Mouse (Mus musculus) myocyte (in vitro differentiated cells): ENCODE measurements around the gene Ppt1. TPM values are rescaled to one million over a fixed set of nuclear protein-coding genes. Genes with fewer than 3 reads are reported as not detected.

ENCODE experiments used
- H3K27me3 ChIP-seq: one replicate; pipeline ENCODE4 v1.6.1; 2011; ENCODE audit not compliant: control insufficient read depth, insufficient read depth, insufficient read length
- H3K36me3 ChIP-seq: one replicate; pipeline ENCODE4 v1.6.1; 2011; ENCODE audit not compliant: control insufficient read depth, insufficient read depth
- H3K4me2 ChIP-seq: one replicate; pipeline ENCODE4 v1.6.1; 2011; ENCODE audit warnings: low read depth, control low read depth
- H3K4me3 ChIP-seq: one replicate; pipeline ENCODE4 v1.5.1; 2011; ENCODE audit warnings: mild to moderate bottlenecking, control low read depth, moderate library complexity
- H3K79me2 ChIP-seq: one replicate; pipeline ENCODE4 v1.6.1; 2011; ENCODE audit not compliant: control insufficient read depth, insufficient read depth
- H3ac ChIP-seq: one replicate; pipeline ENCODE4 v1.6.1; 2011; ENCODE audit not compliant: control insufficient read depth, insufficient read length
- CEBPB ChIP-seq: IDR thresholded peaks from 2 replicates; pipeline ENCODE4 v1.6.1; 2011; ENCODE audit warnings: mild to moderate bottlenecking, moderate library complexity; ENCODE audit not compliant: poor library complexity, insufficient read depth, severe bottlenecking
- E2F4 ChIP-seq: IDR thresholded peaks from one replicate; pipeline ENCODE4 v1.6.1; 2011; ENCODE audit warnings: mild to moderate bottlenecking, control low read depth, moderate library complexity; ENCODE audit not compliant: insufficient read depth
- MAX ChIP-seq: IDR thresholded peaks from one replicate; pipeline ENCODE4 v1.6.1; 2011; ENCODE audit warnings: low read depth, mild to moderate bottlenecking, control low read depth
- MYOD1 ChIP-seq, 3 experiments: IDR thresholded peaks; one replicate each; pipeline ENCODE4 v1.6.1; 2011; ENCODE audit warnings: control low read depth in 2 of 3, low read depth in 2 of 3, mild to moderate bottlenecking in 2 of 3, moderate library complexity in 1 of 3; ENCODE audit not compliant: insufficient read length in 2 of 3, control insufficient read depth in 1 of 3
- MYOG ChIP-seq, 3 experiments: IDR thresholded peaks; one replicate each; pipeline ENCODE4 v1.6.1; 2011; ENCODE audit warnings: control low read depth in 2 of 3, low read depth in 2 of 3, mild to moderate bottlenecking in 2 of 3; ENCODE audit not compliant: insufficient read length in 2 of 3, control insufficient read depth in 1 of 3, insufficient read depth in 1 of 3
- POLR2A ChIP-seq: IDR thresholded peaks from one replicate; pipeline ENCODE4 v1.6.1; 2011; ENCODE audit warnings: low read depth, mild to moderate bottlenecking, control low read depth, moderate library complexity; ENCODE audit not compliant: insufficient read length
- POLR2AphosphoS2 ChIP-seq: IDR thresholded peaks from one replicate; pipeline ENCODE4 v1.6.1; 2011; ENCODE audit warnings: low read depth, control low read depth; ENCODE audit not compliant: insufficient read length
- REST ChIP-seq: IDR thresholded peaks from one replicate; pipeline ENCODE4 v1.6.1; 2011; ENCODE audit warnings: mild to moderate bottlenecking, control low read depth, moderate library complexity; ENCODE audit not compliant: insufficient read depth, insufficient read length
- SRF ChIP-seq: IDR thresholded peaks from one replicate; pipeline ENCODE4 v1.6.1; 2011; ENCODE audit warnings: low read depth; ENCODE audit not compliant: control insufficient read depth, insufficient read length
- TCF12 ChIP-seq: IDR thresholded peaks from one replicate; pipeline ENCODE4 v1.6.1; 2011; ENCODE audit warnings: mild to moderate bottlenecking, control low read depth; ENCODE audit not compliant: poor library complexity, insufficient read depth, severe bottlenecking
- TCF3 ChIP-seq: IDR thresholded peaks from one replicate; pipeline ENCODE4 v1.6.1; 2011; ENCODE audit warnings: low read depth, control low read depth; ENCODE audit not compliant: insufficient read length
- USF1 ChIP-seq: IDR thresholded peaks from one replicate; pipeline ENCODE4 v1.6.1; 2011; ENCODE audit warnings: low read depth, mild to moderate bottlenecking, control low read depth, moderate library complexity
- polyA plus RNA-seq: library from polyadenylated mRNA; unstranded; fragments of >200 nt; fragmentation: generic; extraction: Trizol; gene quantifications from one replicate; pipeline ENCODE4 v1.2.1, GENCODE M21; 2012; ENCODE audit warnings: missing spikeins

Ppt1 gene
- polyA plus RNA-seq, 1 experiment = 49.9 TPM

DNA sequence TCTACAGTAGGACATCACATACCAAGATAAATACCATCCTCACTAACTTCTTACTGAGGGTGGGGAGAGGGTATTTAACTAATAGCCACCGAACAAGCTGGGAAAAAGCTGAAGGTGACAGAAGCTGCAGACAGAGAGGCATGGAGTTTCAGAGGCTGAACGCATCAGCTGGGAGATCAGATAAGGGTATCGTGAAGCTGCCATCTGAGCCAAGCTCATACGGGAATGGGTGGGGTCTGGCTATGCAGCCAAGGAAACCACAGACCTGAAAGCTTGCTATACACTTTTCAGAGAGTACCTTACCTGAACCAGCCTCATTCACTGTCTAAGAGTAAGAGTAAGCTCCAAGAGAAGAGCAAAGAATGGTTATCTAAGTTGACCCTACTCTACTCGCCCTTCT lies 37.0 kb downstream of the Ppt1 start:
- TF ChIP-seq TCF3 (no peak), MYOG (IDR thresholded peaks at IDR 0.05; ENCODE audit: control insufficient read depth in 1 of 3, insufficient read depth in 1 of 3, insufficient read length in 2 of 3, low read depth in 2 of 3) (no peak), SRF (no peak), POLR2AphosphoS2 (no peak), REST (no peak), POLR2A (no peak), E2F4 (no peak)
- Histone ChIP-seq H3K4me2 (no peak overlapping the region), H3K79me2 (peaks cover 58% of the 10 kb centered on the region), H3ac (no peak overlapping the region), H3K27me3 (no peaks in the 10 kb centered on the region), H3K36me3 (peaks cover 29% of the 10 kb centered on the region), H3K4me3 (no peak overlapping the region)

DNA sequence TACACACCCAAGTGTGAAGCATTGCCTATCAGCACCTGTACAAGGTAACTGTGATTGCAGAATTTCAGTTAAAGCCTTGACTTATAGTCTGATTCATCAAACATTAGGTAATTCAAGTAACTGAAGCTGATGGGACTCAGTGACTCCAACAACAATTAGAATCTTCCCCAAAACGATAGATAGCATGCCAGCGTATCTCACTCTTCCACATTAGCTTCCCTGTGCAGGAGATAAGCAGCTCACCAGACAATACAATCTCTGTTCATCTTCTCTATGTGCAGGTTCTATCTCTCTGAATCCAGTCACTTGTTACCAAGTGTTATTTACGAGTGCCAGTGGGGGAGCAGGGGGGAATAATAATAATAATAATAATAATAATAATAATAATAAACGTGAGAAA lies 37.5 kb downstream of the Ppt1 start:
- Histone ChIP-seq H3ac (no peak overlapping the region), H3K27me3 (no peaks in the 10 kb centered on the region), H3K4me3 (no peak overlapping the region), H3K4me2 (no peak overlapping the region), H3K36me3 (peaks cover 29% of the 10 kb centered on the region), H3K79me2 (peaks cover 63% of the 10 kb centered on the region)
- TF ChIP-seq MAX (no peak), E2F4 (no peak), TCF3 (no peak), MYOD1 (IDR thresholded peaks at IDR 0.05; ENCODE audit: control insufficient read depth in 1 of 3, insufficient read length in 2 of 3, low read depth in 2 of 3) (no peak), POLR2AphosphoS2 (no peak), POLR2A (no peak), SRF (no peak), MYOG (IDR thresholded peaks at IDR 0.05; ENCODE audit: control insufficient read depth in 1 of 3, insufficient read depth in 1 of 3, insufficient read length in 2 of 3, low read depth in 2 of 3) (no peak), REST (no peak), USF1 (no peak), TCF12 (no peak), CEBPB (no peak)

DNA sequence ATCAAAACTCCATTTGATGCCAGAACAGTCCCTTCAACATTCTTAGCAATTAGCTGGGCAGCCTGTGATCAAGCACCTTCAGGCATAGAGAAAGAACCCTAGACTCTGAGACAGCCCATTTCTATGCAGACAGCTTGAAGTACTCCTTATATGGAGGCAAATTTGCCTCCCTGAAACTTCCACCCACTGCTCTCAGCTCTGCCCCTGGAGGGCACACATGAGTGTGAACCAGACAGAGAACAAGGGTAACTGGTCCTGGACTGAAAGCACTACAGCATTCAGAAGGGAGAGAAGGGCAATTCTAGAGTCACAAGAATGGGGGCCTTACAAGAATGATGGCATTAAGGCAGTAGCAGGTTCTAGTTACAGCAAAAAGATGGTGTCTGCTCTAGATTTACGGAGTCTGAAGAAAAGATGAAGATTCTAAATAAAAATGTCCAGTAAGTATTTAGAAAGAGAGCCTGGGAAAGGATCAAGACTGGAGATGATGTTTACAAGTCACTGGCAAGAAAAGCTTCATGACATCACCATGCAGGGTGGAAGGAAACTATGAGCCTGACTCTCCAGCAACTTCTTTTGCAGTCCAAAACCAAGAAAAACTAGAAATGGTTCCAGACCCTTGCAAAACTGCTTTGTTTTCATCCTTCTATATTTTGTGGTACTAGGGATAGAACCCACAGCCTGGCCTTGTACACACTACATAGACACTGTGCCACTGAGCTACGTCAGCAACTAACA lies 42.5 kb downstream of the Ppt1 start:
- H3K4me2 ChIP-seq = peak overlapping the region; percentile 5
- H3K27me3 ChIP-seq = no peaks in the 10 kb centered on the region
- no peaks in the 10 kb centered on the region for H3K36me3 ChIP-seq
- no peak overlapping the region for H3K4me3 ChIP-seq
- H3K79me2 ChIP-seq = peaks cover 100% of the 10 kb centered on the region
- no peak overlapping the region for H3ac ChIP-seq
- no peak for TF ChIP-seq MYOD1 (IDR thresholded peaks at IDR 0.05; ENCODE audit: control insufficient read depth in 1 of 3, insufficient read length in 2 of 3, low read depth in 2 of 3)
- TF ChIP-seq CEBPB = no peak

DNA sequence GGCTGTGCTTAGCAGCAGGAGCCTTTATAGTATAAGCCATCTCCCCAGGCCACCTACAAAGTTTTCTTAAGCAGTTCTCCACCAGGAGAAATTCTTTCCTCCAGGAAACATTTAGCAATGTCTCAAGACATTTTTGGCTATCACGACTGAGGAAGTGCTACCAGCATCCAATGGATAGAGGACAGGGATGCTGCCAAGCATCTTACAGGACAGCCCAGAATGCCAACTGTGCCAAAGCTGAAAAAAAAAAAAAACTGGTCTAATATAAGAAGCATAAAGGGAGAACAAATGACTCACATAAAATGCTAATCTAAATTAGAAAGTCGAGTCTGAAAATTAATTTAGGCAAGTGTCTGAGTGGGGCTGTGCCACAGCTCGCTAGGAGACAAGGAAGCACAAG lies 46.5 kb downstream of the Ppt1 start:
- H3K36me3 ChIP-seq = no peaks in the 10 kb centered on the region
- H3K4me2 ChIP-seq = peak overlapping the region; percentile 30
- H3K27me3 ChIP-seq = no peaks in the 10 kb centered on the region
- no peak overlapping the region for H3ac ChIP-seq
- no peak for TF ChIP-seq SRF
- TF ChIP-seq CEBPB = no peak
- TF ChIP-seq MYOD1 (IDR thresholded peaks at IDR 0.05; ENCODE audit: control insufficient read depth in 1 of 3, insufficient read length in 2 of 3, low read depth in 2 of 3) = no peak
- TF ChIP-seq E2F4 = no peak
- no peak for TF ChIP-seq POLR2AphosphoS2
- no peak for TF ChIP-seq POLR2A
- TF ChIP-seq TCF3 = no peak
- TF ChIP-seq MAX = no peak
- TF ChIP-seq USF1 = no peak
- no peak for TF ChIP-seq MYOG (IDR thresholded peaks at IDR 0.05; ENCODE audit: control insufficient read depth in 1 of 3, insufficient read depth in 1 of 3, insufficient read length in 2 of 3, low read depth in 2 of 3)
- TF ChIP-seq REST = no peak
- no peak for TF ChIP-seq TCF12
- no peak overlapping the region for H3K4me3 ChIP-seq
- peaks cover 80% of the 10 kb centered on the region for H3K79me2 ChIP-seq

DNA sequence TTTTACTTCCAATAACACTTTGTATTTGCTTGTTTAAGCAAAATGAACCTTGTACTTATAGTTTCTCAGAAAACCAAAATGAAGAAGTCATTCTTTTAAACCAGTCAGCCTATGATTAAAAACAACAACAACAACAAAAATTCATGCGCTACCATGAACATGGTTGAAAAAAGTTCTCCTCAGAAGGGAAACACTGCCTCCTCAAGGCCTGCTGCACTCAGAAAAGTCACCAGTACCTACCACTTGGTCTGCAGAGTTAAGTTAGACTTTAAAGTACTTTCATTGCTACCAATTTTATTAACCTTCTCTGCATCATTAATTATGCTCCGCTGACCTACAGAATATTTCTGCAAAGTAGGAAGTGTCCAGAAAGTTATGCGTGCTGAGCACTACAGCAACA lies 47.3 kb downstream of the Ppt1 start:
- TF ChIP-seq TCF3 = no peak
- TF ChIP-seq E2F4 = no peak
- TF ChIP-seq MYOG (IDR thresholded peaks at IDR 0.05; ENCODE audit: control insufficient read depth in 1 of 3, insufficient read depth in 1 of 3, insufficient read length in 2 of 3, low read depth in 2 of 3) = no peak
- TF ChIP-seq USF1 = no peak
- no peak for TF ChIP-seq POLR2AphosphoS2
- no peak for TF ChIP-seq MAX
- TF ChIP-seq CEBPB = no peak
- TF ChIP-seq SRF = no peak
- TF ChIP-seq TCF12 = no peak
- TF ChIP-seq REST = no peak
- TF ChIP-seq POLR2A = no peak
- TF ChIP-seq MYOD1 (IDR thresholded peaks at IDR 0.05; ENCODE audit: control insufficient read depth in 1 of 3, insufficient read length in 2 of 3, low read depth in 2 of 3) = no peak
- no peaks in the 10 kb centered on the region for H3K27me3 ChIP-seq
- H3K4me2 ChIP-seq = peak overlapping the region; percentile 81
- peak overlapping the region; percentile 68 for H3K4me3 ChIP-seq
- H3K79me2 ChIP-seq = peaks cover 73% of the 10 kb centered on the region
- H3K36me3 ChIP-seq = no peaks in the 10 kb centered on the region
- H3ac ChIP-seq = no peak overlapping the region
